Mouse (Mus musculus) testis, adult 2 months (tissue): ENCODE results near the gene BC051142. TPM values are rescaled to one million over a fixed set of nuclear protein-coding genes. Genes with fewer than 3 reads are reported as not detected.
A peak's percentile ranks its signal among the peaks of the same experiment; 100 is the strongest.

Source experiments
- H3K27ac ChIP-seq: fragments of 200-500 bp; 2 replicates; pipeline ENCODE4 v1.5.1; 2012; ENCODE audit warnings: low read depth, low read length; ENCODE audit not compliant: control insufficient read depth, insufficient read depth
- H3K27me3 ChIP-seq: fragments of 200-500 bp; 2 replicates; pipeline ENCODE4 v1.6.1; 2012; ENCODE audit warnings: mild to moderate bottlenecking, low read length, moderate library complexity; ENCODE audit not compliant: control insufficient read depth, insufficient read depth
- H3K36me3 ChIP-seq: fragments of 200-500 bp; 2 replicates; pipeline ENCODE4 v1.6.1; 2012; ENCODE audit warnings: mild to moderate bottlenecking, low read length; ENCODE audit not compliant: control insufficient read depth, insufficient read depth
- H3K4me1 ChIP-seq: fragments of 200-500 bp; 2 replicates; pipeline ENCODE4 v1.6.1; 2012; ENCODE audit warnings: low read length; ENCODE audit not compliant: control insufficient read depth, insufficient read depth
- H3K4me3 ChIP-seq: fragments of 200-500 bp; 2 replicates; pipeline ENCODE4 v1.5.1; 2012; ENCODE audit warnings: low read depth, mild to moderate bottlenecking, low read length, moderate library complexity, mixed read lengths; ENCODE audit not compliant: control insufficient read depth
- CTCF ChIP-seq: fragments of 200-500 bp; IDR thresholded peaks from 2 replicates; pipeline ENCODE4 v1.5.1; 2012; ENCODE audit warnings: low read depth, mild to moderate bottlenecking, inconsistent platforms, low read length, moderate library complexity; ENCODE audit not compliant: control insufficient read depth, insufficient read depth, insufficient replicate concordance
- POLR2A ChIP-seq: fragments of 200-500 bp; IDR thresholded peaks from 2 replicates; pipeline ENCODE4 v1.6.1; 2012; ENCODE audit warnings: low read depth, mild to moderate bottlenecking, inconsistent platforms, low read length, moderate library complexity; ENCODE audit not compliant: control insufficient read depth
- polyA plus RNA-seq: library from polyadenylated mRNA; depleted of rRNA; stranded (reverse); fragments of >200 nt; gene quantifications from 2 replicates; pipeline ENCODE4 v1.2.3, GENCODE M21; 2012

Gene BC051142
- polyA plus RNA-seq, 1 experiment = 1,115 TPM

GRCm38 (mm10) chr17:34384699-34385098 lies 13.9 kb upstream of the BC051142 start:
- H3K27ac ChIP-seq = no peak overlapping the region
- TF ChIP-seq POLR2A (no peak), CTCF (no peak)
- H3K27me3 ChIP-seq = no peaks in the 10 kb centered on the region
- H3K36me3 ChIP-seq = no peaks in the 10 kb centered on the region
- H3K4me3 ChIP-seq = no peak overlapping the region
- H3K4me1 ChIP-seq = no peaks in the 10 kb centered on the region

GRCm38 (mm10) chr17:34386656-34387055 lies 12.0 kb upstream of the BC051142 start:
- Histone ChIP-seq H3K4me3 (no peak overlapping the region), H3K36me3 (no peaks in the 10 kb centered on the region), H3K27ac (no peak overlapping the region), H3K27me3 (no peaks in the 10 kb centered on the region), H3K4me1 (peaks cover under 1% of the 10 kb centered on the region; the same call in 1 of the 2 replicates)
- TF ChIP-seq POLR2A = no peak
- no peak for TF ChIP-seq CTCF

DNA sequence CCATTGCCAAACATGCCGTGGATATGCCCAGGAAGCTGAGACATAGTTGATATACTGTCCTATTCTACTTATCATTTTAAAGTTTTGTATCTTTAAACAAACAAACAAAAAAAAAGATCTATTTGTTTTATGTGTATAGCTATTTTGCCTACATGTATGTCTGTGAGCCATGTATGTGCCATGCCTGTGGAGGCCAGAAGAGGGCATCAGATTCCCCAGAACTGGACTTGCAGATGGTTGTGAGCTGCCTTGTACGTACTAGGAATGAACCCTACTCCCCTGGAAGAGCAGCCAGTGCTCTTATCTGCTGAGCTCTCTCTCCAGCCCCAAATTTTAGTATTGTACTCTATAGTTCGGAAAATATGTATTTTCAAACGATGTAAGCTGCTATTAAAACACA lies 10.1 kb upstream of the BC051142 start:
- Histone ChIP-seq H3K4me3 (no peak overlapping the region), H3K4me1 (peaks cover 9% of the 10 kb centered on the region), H3K27me3 (no peaks in the 10 kb centered on the region), H3K27ac (no peak overlapping the region), H3K36me3 (no peaks in the 10 kb centered on the region)
- no peak for TF ChIP-seq POLR2A
- TF ChIP-seq CTCF = peak; percentile 38; the same call in 1 of the 2 replicates

- peaks cover 9% of the 10 kb centered on the region for H3K4me1 ChIP-seq
- H3K4me3 ChIP-seq = no peak overlapping the region
- H3K27me3 ChIP-seq = no peaks in the 10 kb centered on the region
These were observed 7.1 kb upstream of the BC051142 start for GRCm38 (mm10) chr17:34391507-34391906.

GRCm38 (mm10) chr17:34392321-34392720 lies 6.3 kb upstream of the BC051142 start:
- Histone ChIP-seq H3K27ac (no peak overlapping the region), H3K36me3 (no peaks in the 10 kb centered on the region), H3K27me3 (no peaks in the 10 kb centered on the region), H3K4me3 (peak overlapping the region; percentile 69), H3K4me1 (peaks cover 9% of the 10 kb centered on the region)
- TF ChIP-seq POLR2A (no peak), CTCF (no peak)

More at GRCm38 (mm10) chr17:34391507-34391906, 7.1 kb upstream of the BC051142 start:
- TF ChIP-seq POLR2A (no peak), CTCF (no peak)
- H3K27ac ChIP-seq = no peak overlapping the region
- H3K36me3 ChIP-seq = no peaks in the 10 kb centered on the region

- H3K4me1 ChIP-seq = peaks cover 7% of the 10 kb centered on the region
- no peaks in the 10 kb centered on the region for H3K36me3 ChIP-seq
- H3K4me3 ChIP-seq = no peak overlapping the region
- H3K27ac ChIP-seq = no peak overlapping the region
- TF ChIP-seq POLR2A = no peak
- TF ChIP-seq CTCF = no peak
- H3K27me3 ChIP-seq = no peaks in the 10 kb centered on the region
These were observed 1.3 kb upstream of the BC051142 start for GRCm38 (mm10) chr17:34397357-34397756.

- peak overlapping the region; percentile 93 for H3K4me3 ChIP-seq
- peaks cover 6% of the 10 kb centered on the region for H3K4me1 ChIP-seq
- peak overlapping the region; percentile 97 for H3K27ac ChIP-seq
- no peaks in the 10 kb centered on the region for H3K27me3 ChIP-seq
- no peaks in the 10 kb centered on the region for H3K36me3 ChIP-seq
- TF ChIP-seq POLR2A = no peak
- no peak for TF ChIP-seq CTCF
These were observed 436 bp upstream of the BC051142 start for GRCm38 (mm10) chr17:34398058-34398710.
